Mouse (Mus musculus): ENCODE results near the gene Ctrb1. TPM values are rescaled to one million over a fixed set of nuclear protein-coding genes. Genes with fewer than 3 reads are reported as not detected.

The Ctrb1 gene
- polyA plus RNA-seq, 1 experiment from 2014 or later, result not detected

Small RNAs within 50 kb of the gene (microRNA-seq; reads per million reads assigned to microRNA genes)
- not detected for gene Mir7076 (ENCODE audit: borderline number of aligned reads)

Other genes starting within 250 kb of the Ctrb1 start
- gene Wdr59, start 168.9 kb downstream of the Ctrb1 start, polyA plus RNA-seq (2014; fragmentation: Nextera tagmentation; extraction: Ambion mirVana), result 3.8 and 4.1 TPM in 2 replicates
- gene Znrf1, start 154.9 kb downstream of the Ctrb1 start, polyA plus RNA-seq (2014; fragmentation: Nextera tagmentation; extraction: Ambion mirVana), result 39.3 and 42.9 TPM in 2 replicates
- gene Ldhd, start 60.6 kb downstream of the Ctrb1 start, polyA plus RNA-seq (2014; fragmentation: Nextera tagmentation; extraction: Ambion mirVana), result 0.24 TPM in 1 of 2 replicates, not detected in the other
- 25.4 and 26.9 TPM in 2 replicates for gene Zfp1, start 47.6 kb downstream of the Ctrb1 start, polyA plus RNA-seq (2014; fragmentation: Nextera tagmentation; extraction: Ambion mirVana)
- 30.9 and 36.5 TPM in 2 replicates for gene Bcar1, start 52.8 kb upstream of the Ctrb1 start, polyA plus RNA-seq (2014; fragmentation: Nextera tagmentation; extraction: Ambion mirVana)
- 262 and 278 TPM in 2 replicates for gene Cfdp1, start 163.3 kb upstream of the Ctrb1 start, polyA plus RNA-seq (2014; fragmentation: Nextera tagmentation; extraction: Ambion mirVana)
- 7.7 and 8.2 TPM in 2 replicates for gene Tmem170, start 185.7 kb upstream of the Ctrb1 start, polyA plus RNA-seq (2014; fragmentation: Nextera tagmentation; extraction: Ambion mirVana)
- gene Chst5, start 219.4 kb upstream of the Ctrb1 start, polyA plus RNA-seq (2014; fragmentation: Nextera tagmentation; extraction: Ambion mirVana), result 1.1 and 2.2 TPM in 2 replicates
- 18.6 and 20.0 TPM in 2 replicates for gene Tmem231, start 242.9 kb upstream of the Ctrb1 start, polyA plus RNA-seq (2014; fragmentation: Nextera tagmentation; extraction: Ambion mirVana)
- 222 and 230 TPM in 2 replicates for gene Gabarapl2, start 249.7 kb upstream of the Ctrb1 start, polyA plus RNA-seq (2014; fragmentation: Nextera tagmentation; extraction: Ambion mirVana)